Mouse (Mus musculus) skeletal muscle tissue, postnatal 0 days (tissue): ENCODE data around the gene Sowahc. TPM values are rescaled to one million over a fixed set of nuclear protein-coding genes. Genes with fewer than 3 reads are reported as not detected.

ENCODE experiments used
- polyA plus RNA-seq: library from polyadenylated mRNA; unstranded; fragments of >200 nt; fragmentation: Nextera tagmentation; extraction: Ambion mirVana; gene quantifications from 2 replicates; pipeline ENCODE4 v1.2.1, GENCODE M21; 2015

Gene Sowahc
- 3.2 and 5.5 TPM in 2 replicates for polyA plus RNA-seq

GRCm38 (mm10) chr10:59221473-59222270, at the start of gene Sowahc, which contains the start of gene Sept10:
Sowahc (plus strand) TSS chr10:59221953.
Sept10 (minus strand) TSS chr10:59221847.

Other genes starting within 250 kb of the Sowahc start
- gene Sept10, start 106 bp upstream of the Sowahc start, polyA plus RNA-seq: 32.1 and 34.4 TPM in 2 replicates
- gene P4ha1, start 101.3 kb downstream of the Sowahc start, polyA plus RNA-seq: 16.8 and 22.6 TPM in 2 replicates
- gene Gm10273, start 173.7 kb downstream of the Sowahc start, polyA plus RNA-seq: 5.3 and 7.6 TPM in 2 replicates
- not detected in 2 replicates for gene Pla2g12b, start 181.7 kb downstream of the Sowahc start, polyA plus RNA-seq
- 0.40 and 0.76 TPM in 2 replicates for gene Oit3, start 219.8 kb downstream of the Sowahc start, polyA plus RNA-seq